Mouse (Mus musculus) kidney, adult 2 months (tissue): Measurements from ENCODE around the gene Ski.

ENCODE experiments used
- CTCF ChIP-seq: fragments of 200-500 bp; conservative IDR thresholded peaks from 2 replicates; pipeline ENCODE4 v1.5.1; 2011; ENCODE audit warnings: low read depth, mild to moderate bottlenecking, control low read depth, low read length, moderate library complexity, mixed read lengths; ENCODE audit not compliant: insufficient read depth, insufficient read length
- POLR2A ChIP-seq: fragments of 200-500 bp; IDR thresholded peaks from one replicate; pipeline ENCODE4 v1.6.1; 2011; ENCODE audit warnings: low read depth, low read length, control low read depth

GRCm38 (mm10) chr4:155252253-155252652 is 29.9 kb upstream of the Ski start:
- no peak for TF ChIP-seq CTCF
- no peak for TF ChIP-seq POLR2A
